Mouse (Mus musculus): ENCODE data around the gene Laptm5.

DNA sequence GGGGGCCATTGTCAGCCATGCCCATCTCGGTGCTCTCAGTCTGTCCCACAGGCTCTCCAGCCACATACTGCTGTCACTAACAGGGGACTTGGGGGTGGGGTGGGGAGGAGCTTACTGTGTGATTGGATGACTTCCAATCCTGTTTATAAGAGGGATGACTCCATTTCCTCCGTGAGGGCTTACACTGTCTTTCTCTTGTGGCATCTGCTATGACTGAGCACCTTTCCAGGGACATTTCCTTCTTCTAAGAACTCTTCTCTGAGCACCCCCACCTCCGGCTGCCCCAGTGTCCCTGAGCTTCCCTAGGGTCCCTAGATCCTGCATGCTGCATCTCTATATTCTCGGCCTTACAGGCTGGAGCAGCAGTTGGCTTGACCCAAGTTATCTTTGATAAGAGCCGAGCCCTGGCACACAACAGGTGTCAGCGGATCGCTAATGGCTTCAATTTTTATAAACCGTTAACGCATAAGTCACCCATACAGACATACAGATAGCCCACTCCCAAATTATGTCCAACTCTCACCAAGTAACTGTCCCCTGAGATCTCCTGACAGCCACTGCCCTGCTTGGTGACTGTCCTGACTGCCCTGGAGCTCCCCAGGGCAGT lies 6.9 kb downstream of the Laptm5 start:
- no peak for TF ChIP-seq CTCF (IDR thresholded peaks at IDR 0.05; ENCODE audit: extremely low read depth, insufficient read length, insufficient replicate concordance, low read depth, low read length)
- no peak for TF ChIP-seq POLR2A (IDR thresholded peaks at IDR 0.05; ENCODE audit: low read depth, low read length)

Data from small intestine, adult 2 months (tissue).